Mouse (Mus musculus) hindbrain, embryonic 16.5 days (tissue): Measurements from ENCODE around the gene Zkscan2. TPM values are rescaled to one million over a fixed set of nuclear protein-coding genes. Genes with fewer than 3 reads are reported as not detected.

Source experiments
- ATAC-seq: fragments of 200-750 bp; cut with Nextera tagmentation; 2 replicates; pipeline ENCODE4 v1.8.0; 2017; ENCODE audit warnings: moderate TSS enrichment, moderate library complexity
- H3K27ac ChIP-seq: fragments of 300-500 bp; sonication (generic); 2 replicates; pipeline ENCODE4 v1.5.1; 2014; ENCODE audit warnings: low read depth, mild to moderate bottlenecking, control low read depth, low read length, moderate library complexity
- H3K27me3 ChIP-seq: fragments of 300-500 bp; sonication (generic); replicated peaks from 2 replicates; pipeline ENCODE4 v1.6.1; 2014; ENCODE audit warnings: low read length; ENCODE audit not compliant: control insufficient read depth, insufficient read depth
- H3K36me3 ChIP-seq: fragments of 300-500 bp; sonication (generic); 2 replicates; pipeline ENCODE4 v1.6.1; 2014; ENCODE audit warnings: mild to moderate bottlenecking, low read length, moderate library complexity, mixed read lengths; ENCODE audit not compliant: control insufficient read depth, insufficient read depth
- H3K4me1 ChIP-seq: fragments of 300-500 bp; sonication (generic); 2 replicates; pipeline ENCODE4 v1.6.1; 2014; ENCODE audit warnings: low read depth, low read length; ENCODE audit not compliant: control insufficient read depth, insufficient read depth
- H3K4me2 ChIP-seq: fragments of 300-500 bp; sonication (generic); 2 replicates; pipeline ENCODE4 v1.6.1; 2014; ENCODE audit warnings: mild to moderate bottlenecking, low read length, control low read depth, moderate library complexity
- H3K4me3 ChIP-seq: fragments of 300-500 bp; sonication (generic); 2 replicates; pipeline ENCODE4 v1.5.1; 2014; ENCODE audit warnings: mild to moderate bottlenecking, low read length, control low read depth, moderate library complexity
- H3K9ac ChIP-seq: fragments of 300-500 bp; sonication (generic); 2 replicates; pipeline ENCODE4 v1.6.1; 2014; ENCODE audit warnings: low read depth, mild to moderate bottlenecking, control low read depth, low read length, moderate library complexity
- H3K9me3 ChIP-seq: fragments of 300-500 bp; sonication (generic); 2 replicates; pipeline ENCODE4 v1.6.1; 2014; ENCODE audit warnings: mild to moderate bottlenecking, low read length, moderate library complexity; ENCODE audit not compliant: control insufficient read depth
- WGBS: fragments of 180-500 bp; shearing (Covaris S2); extraction: QIAGEN DNeasy Blood & Tissue Kit; methylation state at CpG from one replicate; pipeline ENCODE4 v1.1.7; 2014; 5-methylcytosine and 5-hydroxymethylcytosine counted together
- polyA plus RNA-seq: library from polyadenylated mRNA; unstranded; fragments of >200 nt; fragmentation: Nextera tagmentation; extraction: Ambion mirVana; gene quantifications from 2 replicates; pipeline ENCODE4 v1.2.1, GENCODE M21; 2015

Zkscan2 gene
- polyA plus RNA-seq: 10.4 and 10.6 TPM in 2 replicates

DNA sequence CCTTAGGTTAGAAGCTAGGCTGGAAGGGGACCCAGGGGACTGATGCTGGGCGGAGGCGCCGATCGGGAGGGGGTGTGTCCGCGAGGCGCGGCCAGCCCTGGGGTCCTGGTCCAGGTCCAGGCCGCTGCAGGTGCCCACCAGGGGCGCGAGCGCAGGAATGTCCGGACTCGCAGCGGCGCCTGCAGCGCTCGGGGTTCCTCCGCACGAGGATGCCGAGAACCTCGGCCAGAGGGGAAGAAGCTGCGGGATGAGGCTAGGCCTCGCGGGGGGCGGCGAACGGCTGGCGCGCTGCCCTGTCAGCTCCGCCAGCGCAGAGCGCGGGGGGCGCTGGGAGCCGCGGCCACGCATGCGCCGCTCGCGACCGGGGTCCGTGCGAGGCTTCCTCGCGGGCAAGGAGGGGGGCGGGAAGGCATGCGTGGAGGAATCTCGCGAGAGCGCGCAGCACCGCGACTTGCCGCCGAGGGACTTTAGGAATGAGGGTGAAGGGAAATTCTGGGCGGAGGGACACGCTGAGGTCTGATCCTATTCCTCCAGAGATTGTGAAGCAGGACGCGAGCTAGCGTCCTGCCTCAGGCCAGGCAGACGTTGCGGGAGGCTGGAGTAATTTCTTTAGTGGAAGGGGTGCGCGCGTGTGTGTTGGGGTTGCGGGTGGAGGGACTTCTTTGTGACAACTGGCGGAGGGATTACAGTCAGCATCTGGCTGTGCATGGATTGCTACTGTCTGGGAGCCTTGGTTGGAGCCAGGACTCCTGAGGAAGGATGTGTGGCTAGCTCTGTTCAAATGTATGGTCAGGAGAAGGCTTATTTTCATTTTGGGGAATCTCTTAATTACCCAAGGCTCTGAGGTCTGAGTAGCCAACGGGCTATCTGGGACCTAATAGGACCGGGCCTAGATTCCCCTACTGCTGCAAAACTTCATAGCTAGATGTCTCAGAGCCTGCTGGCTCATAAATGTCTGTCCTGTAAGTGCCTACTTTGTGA, at the start of gene Zkscan2:
TSS of gene Zkscan2 (minus strand) at position 211 of the 981 bp plus-strand sequence.
- WGBS: 1% methylated on average over 62 of the region's 71 CpGs
- H3K27ac ChIP-seq: peak within 1 kb of the TSS; percentile 94
- H3K4me2 ChIP-seq: peak within 1 kb of the TSS; percentile 94
- peak within 1 kb of the TSS; percentile 85 for H3K4me3 ChIP-seq
- H3K9ac ChIP-seq: peak within 1 kb of the TSS; percentile 94
- no peaks in the 10 kb centered on the region for H3K9me3 ChIP-seq
- peak; percentile 95 for ATAC-seq
- peaks cover 2% of the 10 kb centered on the region; the same call in 1 of the 2 replicates for H3K36me3 ChIP-seq
- peaks cover 13% of the 10 kb centered on the region for H3K4me1 ChIP-seq
- no peaks in the 10 kb centered on the region for H3K27me3 ChIP-seq

DNA sequence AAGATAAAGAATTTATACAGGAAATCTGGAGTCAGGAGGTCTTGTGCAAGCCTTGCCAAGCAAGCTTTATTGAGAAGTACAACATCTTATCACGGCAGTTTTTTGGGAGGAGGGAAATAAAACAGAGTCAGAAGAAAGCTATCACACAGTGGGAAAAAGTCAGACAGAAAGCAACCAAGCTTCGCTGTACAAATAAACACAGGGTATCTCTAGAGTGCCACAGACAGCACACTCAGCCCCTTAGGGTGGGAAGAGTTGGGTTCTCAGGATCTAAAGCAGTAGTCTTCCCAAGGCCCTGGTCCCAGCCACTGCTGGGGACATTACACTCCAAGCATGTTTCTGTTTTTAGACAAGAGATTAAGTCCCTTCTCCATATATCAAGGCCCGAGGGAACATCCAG, 28.9 kb upstream of the Zkscan2 start:
- Histone ChIP-seq H3K4me2 (no peak overlapping the region), H3K36me3 (no peaks in the 10 kb centered on the region), H3K27ac (no peak overlapping the region), H3K4me3 (no peak overlapping the region), H3K9ac (no peak overlapping the region), H3K9me3 (0 out of 2 replicates have a peak, but pooled peaks cover 4% of the 10 kb centered on the region), H3K27me3 (no peaks in the 10 kb centered on the region), H3K4me1 (peaks cover 3% of the 10 kb centered on the region)
- 88% methylated on average over 3 of the region's 3 CpGs for WGBS
- ATAC-seq: no peak

DNA sequence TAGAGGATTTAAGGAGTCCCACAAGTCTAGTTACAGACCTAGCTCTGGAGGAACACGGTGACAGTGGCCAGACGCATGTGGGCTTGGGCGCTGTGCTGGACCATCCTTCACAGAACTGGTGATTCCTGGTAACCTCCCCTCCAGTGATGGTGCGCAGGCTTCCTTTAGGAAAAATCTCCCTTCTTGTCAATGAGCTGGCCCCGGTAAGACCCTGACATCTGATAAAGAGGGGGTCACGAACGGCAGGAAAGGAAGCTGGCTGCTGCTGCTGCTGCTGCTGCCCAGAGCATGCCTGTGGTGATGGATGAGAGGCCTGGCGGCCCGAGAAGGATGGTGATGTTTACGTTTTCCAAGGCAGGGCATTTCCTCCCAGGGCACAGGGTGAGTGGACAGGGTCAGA, 25.5 kb upstream of the Zkscan2 start:
- 53% methylated on average over 10 of the region's 10 CpGs for WGBS
- Histone ChIP-seq H3K36me3 (no peaks in the 10 kb centered on the region), H3K27ac (no peak overlapping the region), H3K27me3 (no peaks in the 10 kb centered on the region), H3K4me3 (no peak overlapping the region), H3K4me1 (peaks cover 3% of the 10 kb centered on the region), H3K9ac (no peak overlapping the region), H3K4me2 (no peak overlapping the region), H3K9me3 (no peaks in the 10 kb centered on the region)
- no peak for ATAC-seq

DNA sequence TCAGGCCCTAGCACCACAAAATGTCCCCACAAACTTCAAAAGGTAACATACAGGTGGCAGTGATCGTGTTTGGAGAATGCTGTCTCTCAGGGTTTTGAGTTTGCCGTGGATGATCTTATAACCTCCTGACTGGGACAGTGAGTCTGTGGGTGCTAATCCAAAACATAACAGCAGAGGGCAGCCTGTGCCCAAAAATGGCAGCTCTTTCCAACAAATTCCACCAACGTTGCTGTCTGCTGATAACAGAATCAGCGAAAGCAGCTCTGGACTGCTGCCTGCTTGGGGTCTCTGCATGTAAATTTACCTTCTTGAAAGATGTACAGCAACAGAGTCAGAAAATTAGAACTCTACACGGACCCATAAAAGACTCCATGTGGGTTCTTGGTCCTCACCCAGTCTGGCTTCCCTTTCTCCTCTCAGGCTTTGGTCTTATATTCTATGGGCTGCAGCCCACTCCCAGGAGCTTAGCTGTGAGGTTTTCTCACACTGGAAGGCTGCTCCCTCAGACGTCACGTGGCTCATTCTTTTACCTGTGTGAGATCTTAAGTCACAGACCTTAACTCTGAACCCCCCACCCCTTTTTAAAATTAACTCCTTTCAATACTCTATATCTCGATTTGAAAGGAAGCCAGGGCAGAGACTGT, 24.1 kb upstream of the Zkscan2 start:
- WGBS: 22% methylated on average over 8 of the region's 8 CpGs
- no peak overlapping the region for H3K9ac ChIP-seq
- H3K36me3 ChIP-seq: no peaks in the 10 kb centered on the region
- ATAC-seq: peak; percentile 61
- H3K4me3 ChIP-seq: no peak overlapping the region
- H3K27me3 ChIP-seq: no peaks in the 10 kb centered on the region
- no peak overlapping the region for H3K4me2 ChIP-seq
- no peaks in the 10 kb centered on the region for H3K9me3 ChIP-seq
- H3K4me1 ChIP-seq: peaks cover 3% of the 10 kb centered on the region
- no peak overlapping the region for H3K27ac ChIP-seq

DNA sequence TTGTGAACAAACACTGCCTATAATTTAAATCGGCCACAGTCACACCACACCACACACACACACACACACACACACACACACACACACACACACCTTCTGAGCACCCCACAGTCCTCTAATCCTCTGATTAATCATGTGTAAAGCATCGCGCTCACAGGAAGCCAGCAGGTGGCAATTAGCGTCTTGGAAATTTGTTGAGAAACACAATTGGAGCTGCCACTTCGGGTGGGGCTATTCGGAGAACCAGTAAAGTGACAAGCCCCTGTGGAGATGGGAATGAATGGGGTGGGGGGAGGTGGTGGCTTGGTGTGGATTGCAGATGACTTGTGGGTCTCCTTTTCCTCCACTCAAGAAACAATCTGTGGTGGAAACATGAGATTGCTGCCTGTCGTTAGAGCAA, 7.7 kb upstream of the Zkscan2 start:
- no peak overlapping the region for H3K4me2 ChIP-seq
- no peaks in the 10 kb centered on the region for H3K36me3 ChIP-seq
- H3K9ac ChIP-seq: no peak overlapping the region
- 62% methylated on average over 7 of the region's 7 CpGs for WGBS
- no peak overlapping the region for H3K4me3 ChIP-seq
- no peaks in the 10 kb centered on the region for H3K27me3 ChIP-seq
- no peak for ATAC-seq
- H3K27ac ChIP-seq: no peak overlapping the region
- no peaks in the 10 kb centered on the region for H3K4me1 ChIP-seq
- H3K9me3 ChIP-seq: no peaks in the 10 kb centered on the region

DNA sequence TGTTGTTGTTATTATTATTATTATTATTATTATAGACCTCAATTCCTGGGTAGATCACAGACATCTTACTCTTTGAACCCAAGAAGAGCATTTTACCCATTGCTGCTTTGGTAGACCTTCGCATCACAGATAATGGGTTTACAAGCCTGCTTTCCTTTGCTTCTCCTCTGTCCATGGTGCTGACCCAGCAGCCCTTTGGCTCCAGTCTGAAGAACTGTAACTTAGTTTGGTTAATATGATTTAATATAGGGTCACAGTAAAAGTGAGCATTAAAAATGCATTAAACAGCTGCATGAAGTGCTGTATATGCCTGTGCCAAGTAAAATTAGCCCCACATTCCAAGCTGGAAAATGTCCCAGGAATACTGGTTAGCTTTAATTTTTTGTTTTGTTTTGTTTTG, 3.1 kb upstream of the Zkscan2 start:
- no peak for ATAC-seq
- 47% methylated on average over 1 of the region's 1 CpGs for WGBS
- H3K4me1 ChIP-seq: peaks cover 11% of the 10 kb centered on the region

DNA sequence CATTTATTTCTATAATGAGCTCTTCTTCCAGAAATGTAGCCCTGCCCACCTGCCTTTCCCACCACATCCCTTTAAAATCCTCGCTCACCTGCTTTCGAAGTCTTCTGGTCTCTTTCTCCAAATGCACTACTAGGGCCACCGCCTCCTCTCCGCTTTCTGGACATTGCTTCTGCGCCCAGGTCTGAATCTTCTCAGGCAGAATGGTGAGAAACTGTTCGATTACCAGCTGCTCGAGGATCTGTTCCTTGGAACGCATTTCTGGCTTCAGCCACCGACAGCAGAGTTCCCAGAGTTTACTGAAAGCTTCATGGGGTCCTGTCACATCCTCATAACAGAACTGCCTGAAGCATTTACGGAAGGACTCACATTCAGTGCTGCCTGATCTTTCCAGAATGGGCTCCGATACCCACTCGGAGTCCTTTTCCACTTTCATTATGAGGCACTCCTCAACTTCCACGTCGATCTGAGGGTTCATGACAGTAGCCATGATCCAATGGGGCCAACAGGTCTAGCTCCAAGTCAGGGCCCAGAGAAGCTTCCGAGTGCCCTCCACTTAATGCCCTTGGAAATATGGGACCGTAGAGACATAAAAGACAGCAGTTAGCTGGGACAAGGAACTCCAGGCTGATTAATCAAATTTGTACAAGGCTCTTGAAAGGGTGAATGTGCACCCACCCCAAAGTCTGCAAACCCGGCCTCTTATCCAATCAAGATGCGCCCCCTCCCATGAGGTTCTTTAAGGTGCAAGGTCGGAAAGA, 589 bp downstream of the Zkscan2 start:
- peaks cover 13% of the 10 kb centered on the region for H3K4me1 ChIP-seq
- H3K4me2 ChIP-seq: peak overlapping the region; percentile 94
- 34% methylated on average over 19 of the region's 19 CpGs for WGBS
- peak overlapping the region; percentile 94 for H3K9ac ChIP-seq
- ATAC-seq: peak; percentile 16; the same call in 1 of the 2 replicates
- H3K27ac ChIP-seq: peak overlapping the region; percentile 94
- H3K4me3 ChIP-seq: peak overlapping the region; percentile 85
- H3K27me3 ChIP-seq: no peaks in the 10 kb centered on the region
- H3K9me3 ChIP-seq: no peaks in the 10 kb centered on the region
- peaks cover 2% of the 10 kb centered on the region; the same call in 1 of the 2 replicates for H3K36me3 ChIP-seq

More for the DNA sequence above, 3.1 kb upstream of the Zkscan2 start:
- Histone ChIP-seq H3K9ac (no peak overlapping the region), H3K27me3 (no peaks in the 10 kb centered on the region), H3K27ac (no peak overlapping the region), H3K4me3 (no peak overlapping the region), H3K36me3 (no peaks in the 10 kb centered on the region), H3K9me3 (no peaks in the 10 kb centered on the region), H3K4me2 (no peak overlapping the region)

DNA sequence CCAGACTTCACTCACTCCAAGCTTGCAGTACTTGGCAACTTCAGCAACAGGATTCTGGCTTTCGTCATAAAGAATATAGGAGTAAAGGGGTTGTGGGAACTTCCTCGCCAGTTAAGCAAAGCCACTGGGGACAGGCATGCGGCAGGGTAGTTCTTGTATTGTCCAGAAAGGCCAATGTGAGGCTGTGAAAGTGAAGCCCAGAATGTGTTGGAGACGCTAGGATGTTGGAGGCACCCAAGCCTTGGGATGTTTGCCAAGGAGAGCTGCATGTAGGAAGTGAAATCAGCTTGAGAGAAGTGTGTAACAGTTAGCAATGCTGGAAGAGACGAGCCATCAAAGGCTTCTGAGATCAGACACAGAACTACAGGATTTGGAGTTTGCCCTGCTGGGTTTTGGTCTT, 12.5 kb downstream of the Zkscan2 start:
- Histone ChIP-seq H3K9me3 (no peaks in the 10 kb centered on the region), H3K27ac (0 out of 2 replicates have a peak overlapping the region, but pooled peaks have one; percentile 12), H3K9ac (no peak overlapping the region), H3K4me3 (no peak overlapping the region), H3K27me3 (no peaks in the 10 kb centered on the region), H3K4me1 (no peaks in the 10 kb centered on the region), H3K36me3 (peaks cover 15% of the 10 kb centered on the region), H3K4me2 (no peak overlapping the region)
- 76% methylated on average over 5 of the region's 5 CpGs for WGBS
- no peak for ATAC-seq
